18 mouse cellular contexts compared by ENCODE assay signal in the genomic region with DNA sequence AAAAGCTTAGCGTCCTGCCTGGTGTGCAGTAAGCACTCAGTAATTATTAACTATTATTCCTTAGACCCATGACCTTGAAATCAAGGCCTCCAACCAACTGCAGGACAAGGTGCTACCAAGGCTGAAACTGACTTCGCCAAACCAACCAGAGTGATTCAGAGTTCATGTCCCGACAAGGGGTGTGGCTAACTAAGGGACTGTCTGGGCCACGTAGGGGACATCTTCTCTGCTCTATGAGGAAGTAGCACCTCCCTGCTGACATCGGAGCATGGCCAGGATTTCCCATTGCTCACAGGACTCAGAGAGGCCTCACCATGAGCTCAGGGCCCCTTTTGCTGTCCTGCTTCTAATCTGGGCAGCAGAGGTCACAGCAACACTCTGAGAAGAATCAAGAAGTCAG. TPM values are rescaled to one million over a fixed set of nuclear protein-coding genes. Genes with fewer than 3 reads are reported as not detected.
A peak's percentile ranks its signal among the peaks of the same experiment; 100 is the strongest.
DNase-seq lines count a peak whose midpoint lies in the region; ATAC-seq lines count a peak whose summit lies in the region.
"Had no signal": no experiment of that assay in that cellular context is flagged by ENCODE, and none has a peak within 500 bp of the region (broad histone marks: within the 10 kb centered on the region; RNA-seq: fewer than 3 reads in every experiment).

No protein-coding gene starts in this region.

- H3K27me3 ChIP-seq in intestine, embryonic 16.5 days (replicated peaks; ENCODE audit: control insufficient read depth, insufficient read depth, low read length) = no peaks in the 10 kb centered on the region
- no peaks in the 10 kb centered on the region for H3K27me3 ChIP-seq in stomach, embryonic 14.5 days (ENCODE audit: control insufficient read depth, insufficient read depth, low read length)
- H3K27me3 ChIP-seq: heart, embryonic 15.5 days; hindbrain, embryonic 13.5 days; midbrain, embryonic 13.5 days; neural tube, embryonic 12.5 days had no signal

- peak; percentile 92 for ATAC-seq in intestine, embryonic 16.5 days
- ATAC-seq in stomach, embryonic 14.5 days (ENCODE audit: insufficient number of reproducible peaks, insufficient read depth, low FRiP score, low read depth) = peak; percentile 64
- ATAC-seq: midbrain, embryonic 13.5 days had no signal

- DNase-seq in kidney, adult 9 months = peak; percentile 65
- no peak for DNase-seq in kidney, adult 18-20 months
- DNase-seq in adrenal gland, adult 8-10 months = peak; percentile 57
- DNase-seq in heart, postnatal 25 days (ENCODE audit: low spot score) = no peak
- no peak for DNase-seq in left cerebral cortex, postnatal 10 days (ENCODE audit: extremely low spot score in 1 of 2, low spot score in 2 of 2)
- no peak for DNase-seq in left cerebral cortex, postnatal 4 days
- DNase-seq: cerebellum, adult 9-10 months; heart, adult 11 months; lung, postnatal 10 days; thymus, postnatal 4 days had no signal

- H3K9me3 ChIP-seq in intestine, embryonic 16.5 days (ENCODE audit: control insufficient read depth, low read length) = no peaks in the 10 kb centered on the region
- H3K9me3 ChIP-seq in stomach, embryonic 14.5 days (ENCODE audit: control insufficient read depth, low read depth, low read length) = no peaks in the 10 kb centered on the region
- H3K9me3 ChIP-seq: heart, embryonic 15.5 days; hindbrain, embryonic 13.5 days; midbrain, embryonic 13.5 days; neural tube, embryonic 12.5 days had no signal

- no peak overlapping the region for H3K4me2 ChIP-seq in intestine, embryonic 16.5 days (ENCODE audit: low read depth, low read length)
- no peak overlapping the region for H3K4me2 ChIP-seq in stomach, embryonic 14.5 days (replicated peaks; ENCODE audit: low read depth, low read length)
- H3K4me2 ChIP-seq: heart, embryonic 15.5 days; hindbrain, embryonic 13.5 days; midbrain, embryonic 13.5 days; neural tube, embryonic 12.5 days had no signal

- 56% methylated on average over 5 of the region's 5 CpGs for WGBS in intestine, embryonic 16.5 days
- WGBS in stomach, embryonic 14.5 days = 66% methylated on average over 5 of the region's 5 CpGs

- peaks cover 20% of the 10 kb centered on the region for H3K36me3 ChIP-seq in intestine, embryonic 16.5 days (ENCODE audit: control insufficient read depth, insufficient read depth, low read length)
- H3K36me3 ChIP-seq in stomach, embryonic 14.5 days (ENCODE audit: control insufficient read depth, insufficient read depth, low read length) = peaks cover 50% of the 10 kb centered on the region

- peaks cover 12% of the 10 kb centered on the region for H3K4me1 ChIP-seq in intestine, embryonic 16.5 days (ENCODE audit: control insufficient read depth, insufficient read depth, low read length)
- no peaks in the 10 kb centered on the region for H3K4me1 ChIP-seq in stomach, embryonic 14.5 days (ENCODE audit: control insufficient read depth, insufficient read depth, low read length)
- H3K4me1 ChIP-seq: heart, embryonic 15.5 days; hindbrain, embryonic 13.5 days; midbrain, embryonic 13.5 days; neural tube, embryonic 12.5 days had no signal

- intact Hi-C loops in heart, postnatal 25 days (cut with DNase I) = no loop called here
- intact Hi-C loops in left cerebral cortex, postnatal 10 days (cut with DNase I) = no loop called here
- intact Hi-C loops in left cerebral cortex, postnatal 4 days (cut with DNase I) = no loop called here

- no peak overlapping the region for H3K4me3 ChIP-seq in intestine, embryonic 16.5 days (ENCODE audit: low read length)
- H3K4me3 ChIP-seq in stomach, embryonic 14.5 days (ENCODE audit: low read depth, low read length) = no peak overlapping the region
- H3K4me3 ChIP-seq: heart, embryonic 15.5 days; hindbrain, embryonic 13.5 days; midbrain, embryonic 13.5 days; neural tube, embryonic 12.5 days had no signal

- H3K27ac ChIP-seq in intestine, embryonic 16.5 days (ENCODE audit: low read length) = peak overlapping the region; percentile 92
- H3K27ac ChIP-seq in stomach, embryonic 14.5 days (ENCODE audit: low read length) = peak overlapping the region; percentile 29; the same call in 1 of the 2 replicates
- H3K27ac ChIP-seq: heart, embryonic 15.5 days; hindbrain, embryonic 13.5 days; midbrain, embryonic 13.5 days; neural tube, embryonic 12.5 days had no signal

- peak overlapping the region; percentile 40; the same call in 1 of the 2 replicates for H3K9ac ChIP-seq in intestine, embryonic 16.5 days (ENCODE audit: low read depth, low read length)
- no peak overlapping the region for H3K9ac ChIP-seq in stomach, embryonic 14.5 days (replicated peaks; ENCODE audit: low read depth, low read length)
- H3K9ac ChIP-seq: heart, embryonic 15.5 days; hindbrain, embryonic 13.5 days; midbrain, embryonic 13.5 days; neural tube, embryonic 12.5 days had no signal

RNA-seq across cellular contexts. Expression of a gene that starts 7.5 kb away (rescaled TPM):
- under 1 TPM; 0.20 to 0.52 (median 0.43) TPM for total RNA-seq in adrenal gland, adult 8-10 months (2022)
- polyA plus RNA-seq in intestine, embryonic 16.5 days (2015; fragmentation: Nextera tagmentation; extraction: Ambion mirVana) = 264 and 267 TPM in 2 replicates
- 98.9 and 104 TPM in 2 replicates for polyA plus RNA-seq in stomach, embryonic 14.5 days (2014; fragmentation: Nextera tagmentation; extraction: Ambion mirVana)
- total RNA-seq in heart, postnatal 25 days (2021) = not detected
- not detected for total RNA-seq in left cerebral cortex, postnatal 10 days (2021)
- total RNA-seq in left cerebral cortex, postnatal 4 days (2021) = under 1 TPM in 1 of 2 experiments, not detected in 1; 0.24 TPM
- total RNA-seq: left cerebral cortex, adult 18-20 months had no signal
- polyA plus RNA-seq: testis, adult 2 months had no signal

RNA-seq across cellular contexts. Expression of a gene that starts 18.1 kb away (rescaled TPM):
- total RNA-seq in adrenal gland, adult 8-10 months (2022) = 10 to 100 TPM; 47.2 to 76.7 (median 65.1) TPM
- 174 and 193 TPM in 2 replicates for polyA plus RNA-seq in intestine, embryonic 16.5 days (2015; fragmentation: Nextera tagmentation; extraction: Ambion mirVana)
- 124 and 128 TPM in 2 replicates for polyA plus RNA-seq in stomach, embryonic 14.5 days (2014; fragmentation: Nextera tagmentation; extraction: Ambion mirVana)
- total RNA-seq in heart, postnatal 25 days (2021) = 10 to 100 TPM; 22.1 TPM
- total RNA-seq in left cerebral cortex, postnatal 10 days (2021) = 10 to 100 TPM; 47.3 to 52.1 TPM
- 10 to 100 TPM; 57.4 to 60.6 TPM for total RNA-seq in left cerebral cortex, postnatal 4 days (2021)

RNA-seq across cellular contexts. Expression of a gene that starts 47.7 kb away (rescaled TPM):
- 100 to 1,000 TPM; 169 to 204 (median 197) TPM for total RNA-seq in adrenal gland, adult 8-10 months (2022)
- polyA plus RNA-seq in intestine, embryonic 16.5 days (2015; fragmentation: Nextera tagmentation; extraction: Ambion mirVana) = 247 and 268 TPM in 2 replicates
- polyA plus RNA-seq in stomach, embryonic 14.5 days (2014; fragmentation: Nextera tagmentation; extraction: Ambion mirVana) = 179 and 203 TPM in 2 replicates
- total RNA-seq in heart, postnatal 25 days (2021) = 100 to 1,000 TPM; 391 to 392 TPM
- 100 to 1,000 TPM; 155 to 166 TPM for total RNA-seq in left cerebral cortex, postnatal 10 days (2021)
- total RNA-seq in left cerebral cortex, postnatal 4 days (2021) = 100 to 1,000 TPM; 109 to 112 TPM

RNA-seq across cellular contexts. Expression of a gene that starts 58.8 kb away (rescaled TPM):
- total RNA-seq in adrenal gland, adult 8-10 months (2022) = 1 to 10 TPM; 1.2 to 1.6 (median 1.5) TPM
- 10.6 and 11.7 TPM in 2 replicates for polyA plus RNA-seq in intestine, embryonic 16.5 days (2015; fragmentation: Nextera tagmentation; extraction: Ambion mirVana)
- 12.6 and 13.2 TPM in 2 replicates for polyA plus RNA-seq in stomach, embryonic 14.5 days (2014; fragmentation: Nextera tagmentation; extraction: Ambion mirVana)
- 1 to 10 TPM; 2.7 to 3.8 TPM for total RNA-seq in heart, postnatal 25 days (2021)
- total RNA-seq in left cerebral cortex, postnatal 10 days (2021) = under 1 TPM; 0.36 to 0.54 TPM
- under 1 TPM; 0.30 to 0.46 TPM for total RNA-seq in left cerebral cortex, postnatal 4 days (2021)

Comparison
In these comparisons a context has a peak if more than half of its experiments do, and no peak if none do; other contexts are left out.
1. DNase-seq: peak in kidney, adult 9 months (single experiment) and adrenal gland, adult 8-10 months (single experiment); none in kidney, adult 18-20 months (single experiment), heart, postnatal 25 days (single experiment), left cerebral cortex, postnatal 10 days (0 of 2) and left cerebral cortex, postnatal 4 days (single experiment).